Mouse (Mus musculus) stomach, postnatal 0 days (tissue): ENCODE data around the gene Rab35.

Experiments
- CTCF ChIP-seq: IDR thresholded peaks from 2 replicates; pipeline ENCODE4 v1.5.1; 2016; ENCODE audit warnings: antibody characterized with exemption, low read depth, mild to moderate bottlenecking, moderate library complexity
- EP300 ChIP-seq: optimal IDR thresholded peaks from 2 replicates; pipeline ENCODE3; 2016; ENCODE audit warnings: antibody characterized with exemption

GRCm38 (mm10) chr5:115656677-115657076, 25.0 kb downstream of the Rab35 start:
- TF ChIP-seq EP300 (no peak), CTCF (no peak)
